Mouse (Mus musculus): ENCODE measurements around the gene Uchl5. TPM values are rescaled to one million over a fixed set of nuclear protein-coding genes. Genes with fewer than 3 reads are reported as not detected.
A peak's percentile ranks its signal among the peaks of the same experiment; 100 is the strongest.

Uchl5 gene
- polyA plus RNA-seq, 1 experiment from 2014 or later, result 150 TPM

DNA sequence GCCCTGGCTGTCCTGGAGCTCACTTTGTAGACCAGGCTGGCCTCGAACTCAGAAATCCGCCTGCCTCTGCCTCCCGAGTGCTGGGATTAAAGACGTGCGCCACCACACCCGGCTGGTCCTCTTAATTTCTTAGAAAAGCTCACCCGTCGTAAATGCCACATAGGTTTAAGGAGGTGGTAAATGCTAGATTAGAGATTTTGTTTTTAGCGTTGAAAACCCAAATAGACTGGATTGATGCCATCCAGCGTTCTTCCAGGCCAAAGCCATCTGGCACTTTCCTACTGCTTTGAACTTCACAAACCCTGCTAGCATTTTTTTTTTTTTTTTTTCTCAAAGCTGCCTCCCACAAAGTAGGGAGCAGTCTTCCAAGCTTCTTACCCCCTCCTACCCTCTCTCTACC lies 36.5 kb upstream of the Uchl5 start:
- Histone ChIP-seq H3K9me3 (ENCODE audit: control insufficient read depth, low read length) (no peaks in the 10 kb centered on the region), H3K9ac (ENCODE audit: low read depth, low read length) (no peak overlapping the region), H3K27me3 (replicated peaks; ENCODE audit: control insufficient read depth, insufficient read depth, low read length) (no peaks in the 10 kb centered on the region), H3K4me2 (peak overlapping the region; percentile 72), H3K4me3 (ENCODE audit: low read depth, low read length) (peak overlapping the region; percentile 84), H3K36me3 (ENCODE audit: control insufficient read depth, insufficient read depth, low read length) (peaks cover 9% of the 10 kb centered on the region; the same call in 1 of the 2 replicates), H3K4me1 (replicated peaks; ENCODE audit: control insufficient read depth, insufficient read depth, low read length) (no peaks in the 10 kb centered on the region; the same call in 1 of the 2 replicates), H3K27ac (ENCODE audit: low read depth, low read length) (no peak overlapping the region)
- DNase-seq (ENCODE audit: low spot score), result no peak
- 87% methylated on average over 9 of the region's 10 CpGs for WGBS
- ATAC-seq (replicated peaks; ENCODE audit: low FRiP score), result no peak

DNA sequence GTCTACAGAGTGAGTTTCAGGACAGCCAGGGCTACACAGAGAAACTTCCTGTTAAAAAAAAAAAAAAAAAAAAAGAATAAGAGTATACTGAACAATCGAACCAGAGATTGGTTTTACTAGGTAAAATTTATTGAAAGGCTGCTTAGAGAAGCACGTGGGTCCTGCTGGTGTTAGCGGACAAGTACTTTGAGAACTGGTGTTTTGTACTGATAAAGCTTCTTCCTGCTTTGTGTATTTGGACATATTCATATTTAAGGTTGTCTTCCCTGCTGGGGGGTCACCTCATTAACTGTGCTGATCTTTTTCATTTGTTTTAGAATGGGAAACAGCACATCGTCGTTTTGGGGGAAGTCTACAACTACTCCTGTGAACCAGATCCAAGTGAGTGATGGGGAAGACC lies 35.7 kb upstream of the Uchl5 start:
- no peak overlapping the region for H3K9ac ChIP-seq (ENCODE audit: low read depth, low read length)
- 75% methylated on average over 5 of the region's 5 CpGs for WGBS

DNA sequence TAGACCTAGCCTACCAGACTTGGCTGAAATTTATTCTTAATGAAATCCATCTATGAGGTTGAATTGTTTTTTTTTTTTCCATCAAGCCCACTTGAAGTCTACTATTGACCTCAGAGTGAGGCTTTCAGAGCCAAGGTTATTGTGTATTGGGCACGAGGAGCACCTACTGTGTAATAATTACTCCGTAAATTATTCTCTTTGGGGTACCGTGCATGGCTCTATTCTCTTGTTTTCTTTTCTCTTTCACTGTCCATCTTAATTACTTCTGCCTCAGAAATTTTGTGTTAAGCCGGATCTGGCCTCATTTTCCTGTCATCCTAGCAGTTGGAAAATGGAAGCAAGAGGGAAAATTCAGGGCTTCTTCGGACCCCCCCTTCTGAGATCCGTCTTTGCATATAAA lies 34.9 kb upstream of the Uchl5 start:
- DNase-seq (ENCODE audit: low spot score), result no peak
- H3K36me3 ChIP-seq (ENCODE audit: control insufficient read depth, insufficient read depth, low read length), result peaks cover 9% of the 10 kb centered on the region; the same call in 1 of the 2 replicates
- H3K27me3 ChIP-seq (replicated peaks; ENCODE audit: control insufficient read depth, insufficient read depth, low read length), result no peaks in the 10 kb centered on the region
- no peaks in the 10 kb centered on the region; the same call in 1 of the 2 replicates for H3K4me1 ChIP-seq (replicated peaks; ENCODE audit: control insufficient read depth, insufficient read depth, low read length)
- no peak overlapping the region for H3K4me2 ChIP-seq
- H3K9ac ChIP-seq (ENCODE audit: low read depth, low read length), result no peak overlapping the region
- no peak for ATAC-seq (replicated peaks; ENCODE audit: low FRiP score)
- 94% methylated on average over 6 of the region's 6 CpGs for WGBS
- H3K27ac ChIP-seq (ENCODE audit: low read depth, low read length), result no peak overlapping the region
- no peak overlapping the region for H3K4me3 ChIP-seq (ENCODE audit: low read depth, low read length)
- no peaks in the 10 kb centered on the region for H3K9me3 ChIP-seq (ENCODE audit: control insufficient read depth, low read length)

More for the DNA sequence above, 35.7 kb upstream of the Uchl5 start:
- no peak overlapping the region; the same call in 1 of the 2 replicates for H3K4me2 ChIP-seq
- H3K4me1 ChIP-seq (replicated peaks; ENCODE audit: control insufficient read depth, insufficient read depth, low read length), result no peaks in the 10 kb centered on the region; the same call in 1 of the 2 replicates
- H3K27me3 ChIP-seq (replicated peaks; ENCODE audit: control insufficient read depth, insufficient read depth, low read length), result no peaks in the 10 kb centered on the region
- no peak overlapping the region for H3K4me3 ChIP-seq (ENCODE audit: low read depth, low read length)
- peaks cover 9% of the 10 kb centered on the region; the same call in 1 of the 2 replicates for H3K36me3 ChIP-seq (ENCODE audit: control insufficient read depth, insufficient read depth, low read length)
- ATAC-seq (replicated peaks; ENCODE audit: low FRiP score) (no peak), DNase-seq (ENCODE audit: low spot score) (no peak)
- no peaks in the 10 kb centered on the region for H3K9me3 ChIP-seq (ENCODE audit: control insufficient read depth, low read length)
- H3K27ac ChIP-seq (ENCODE audit: low read depth, low read length), result no peak overlapping the region

DNA sequence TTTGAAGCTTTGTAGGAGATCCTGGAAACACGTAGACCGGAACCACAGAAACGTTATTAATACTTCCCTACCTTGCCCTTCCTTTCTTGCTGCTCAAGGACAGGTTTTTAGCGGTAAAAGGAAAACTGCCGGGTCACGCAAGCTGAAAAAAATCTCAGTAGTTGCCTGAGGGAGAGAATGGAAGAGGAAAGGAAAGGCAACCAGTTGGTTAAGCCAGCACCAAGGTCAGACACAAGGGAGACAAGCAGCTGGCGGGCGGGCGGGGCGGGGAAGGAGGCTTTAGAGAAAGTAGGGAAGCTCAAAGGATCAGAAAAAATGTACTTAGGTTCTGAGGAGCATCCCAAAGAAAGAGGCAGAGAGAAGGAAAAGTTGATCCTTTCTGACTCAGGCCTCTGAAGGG lies 31.2 kb upstream of the Uchl5 start:
- DNase-seq (ENCODE audit: low spot score), result no peak
- peaks cover 9% of the 10 kb centered on the region; the same call in 1 of the 2 replicates for H3K36me3 ChIP-seq (ENCODE audit: control insufficient read depth, insufficient read depth, low read length)
- H3K9me3 ChIP-seq (ENCODE audit: control insufficient read depth, low read length), result no peaks in the 10 kb centered on the region
- no peaks in the 10 kb centered on the region for H3K27me3 ChIP-seq (replicated peaks; ENCODE audit: control insufficient read depth, insufficient read depth, low read length)
- H3K9ac ChIP-seq (ENCODE audit: low read depth, low read length), result no peak overlapping the region
- H3K4me2 ChIP-seq, result no peak overlapping the region
- 89% methylated on average over 10 of the region's 10 CpGs for WGBS
- H3K4me1 ChIP-seq (replicated peaks; ENCODE audit: control insufficient read depth, insufficient read depth, low read length), result no peaks in the 10 kb centered on the region
- no peak overlapping the region for H3K4me3 ChIP-seq (ENCODE audit: low read depth, low read length)
- no peak overlapping the region for H3K27ac ChIP-seq (ENCODE audit: low read depth, low read length)
- no peak for ATAC-seq (replicated peaks; ENCODE audit: low FRiP score)

DNA sequence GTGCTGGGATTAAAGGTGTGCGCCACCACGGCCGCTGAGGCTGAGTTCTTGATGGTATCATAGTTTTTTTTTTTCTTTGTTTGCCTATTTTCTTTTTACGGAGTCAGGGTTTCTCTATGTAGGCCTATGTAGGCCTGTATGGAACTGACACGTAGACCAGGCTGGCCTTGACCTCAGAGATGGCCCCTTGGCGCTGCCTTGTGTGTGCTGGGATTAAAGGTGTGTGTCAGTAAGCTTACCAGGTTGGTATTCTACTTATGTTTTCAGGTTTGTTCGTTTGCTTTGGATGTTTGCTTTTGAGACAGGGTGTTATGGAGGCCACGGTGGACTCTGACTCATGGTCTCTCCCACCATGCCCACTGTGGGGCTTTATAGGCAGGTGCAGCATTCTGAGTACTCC lies 14.9 kb upstream of the Uchl5 start:
- DNase-seq (ENCODE audit: low spot score) (no peak), ATAC-seq (replicated peaks; ENCODE audit: low FRiP score) (0 out of 2 replicates have a peak, but pooled peaks have one; percentile 20)
- Histone ChIP-seq H3K4me1 (replicated peaks; ENCODE audit: control insufficient read depth, insufficient read depth, low read length) (no peaks in the 10 kb centered on the region), H3K9ac (ENCODE audit: low read depth, low read length) (no peak overlapping the region), H3K27me3 (replicated peaks; ENCODE audit: control insufficient read depth, insufficient read depth, low read length) (no peaks in the 10 kb centered on the region), H3K4me3 (ENCODE audit: low read depth, low read length) (no peak overlapping the region), H3K27ac (ENCODE audit: low read depth, low read length) (no peak overlapping the region), H3K9me3 (ENCODE audit: control insufficient read depth, low read length) (no peaks in the 10 kb centered on the region), H3K4me2 (no peak overlapping the region), H3K36me3 (ENCODE audit: control insufficient read depth, insufficient read depth, low read length) (peaks cover 9% of the 10 kb centered on the region)
- 87% methylated on average over 8 of the region's 8 CpGs for WGBS

DNA sequence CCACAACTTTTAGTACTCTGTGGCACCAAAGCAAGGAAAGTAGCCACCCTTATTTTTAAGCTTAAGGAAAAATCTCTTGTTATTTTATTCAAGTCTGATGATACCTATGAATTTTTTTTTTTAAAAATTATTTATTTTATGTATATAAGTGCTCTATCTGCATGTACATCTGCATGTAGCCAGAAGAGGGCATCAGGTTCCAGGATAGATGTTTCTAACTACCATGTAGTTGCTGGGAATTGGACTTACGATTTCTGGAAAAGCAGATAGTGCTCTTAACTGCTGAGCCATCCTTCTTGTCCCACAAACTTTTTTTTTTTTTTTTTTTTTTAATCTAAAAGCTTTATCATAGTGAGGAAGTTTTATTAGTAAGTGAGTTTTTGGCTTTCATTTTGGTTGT lies 12.6 kb upstream of the Uchl5 start:
- ATAC-seq (replicated peaks; ENCODE audit: low FRiP score) (no peak), DNase-seq (ENCODE audit: low spot score) (no peak)
- Histone ChIP-seq H3K4me1 (replicated peaks; ENCODE audit: control insufficient read depth, insufficient read depth, low read length) (no peaks in the 10 kb centered on the region), H3K36me3 (ENCODE audit: control insufficient read depth, insufficient read depth, low read length) (peaks cover 7% of the 10 kb centered on the region), H3K9ac (ENCODE audit: low read depth, low read length) (no peak overlapping the region), H3K27me3 (replicated peaks; ENCODE audit: control insufficient read depth, insufficient read depth, low read length) (no peaks in the 10 kb centered on the region), H3K27ac (ENCODE audit: low read depth, low read length) (no peak overlapping the region), H3K9me3 (ENCODE audit: control insufficient read depth, low read length) (no peaks in the 10 kb centered on the region), H3K4me3 (ENCODE audit: low read depth, low read length) (no peak overlapping the region), H3K4me2 (no peak overlapping the region)
- WGBS, result 78% methylated on average over 1 of the region's 1 CpGs

DNA sequence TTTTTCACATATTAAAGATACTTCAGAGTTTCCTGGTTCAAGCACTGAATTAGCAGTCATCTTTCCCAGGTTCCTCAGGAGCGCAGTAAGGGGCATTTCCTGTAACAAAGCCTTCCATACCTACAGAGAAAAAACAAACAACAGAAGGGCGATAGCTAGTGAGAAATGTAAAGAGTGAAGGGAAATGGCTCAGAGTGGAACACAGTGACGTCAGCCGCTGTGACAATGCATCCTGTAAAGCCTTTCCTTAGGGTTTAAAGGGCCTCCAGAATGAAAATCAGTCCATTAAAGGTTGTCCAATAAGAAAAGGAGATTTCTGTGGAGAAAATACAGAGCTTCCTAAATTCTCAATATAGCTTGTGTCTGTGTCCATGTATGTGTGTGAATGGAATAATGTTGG lies 11.3 kb upstream of the Uchl5 start:
- DNase-seq (ENCODE audit: low spot score), result no peak
- Histone ChIP-seq H3K9ac (ENCODE audit: low read depth, low read length) (no peak overlapping the region), H3K4me3 (ENCODE audit: low read depth, low read length) (no peak overlapping the region), H3K9me3 (ENCODE audit: control insufficient read depth, low read length) (no peaks in the 10 kb centered on the region), H3K4me2 (no peak overlapping the region), H3K27me3 (replicated peaks; ENCODE audit: control insufficient read depth, insufficient read depth, low read length) (no peaks in the 10 kb centered on the region), H3K36me3 (ENCODE audit: control insufficient read depth, insufficient read depth, low read length) (peaks cover 4% of the 10 kb centered on the region), H3K27ac (ENCODE audit: low read depth, low read length) (no peak overlapping the region), H3K4me1 (replicated peaks; ENCODE audit: control insufficient read depth, insufficient read depth, low read length) (no peaks in the 10 kb centered on the region)
- ATAC-seq (replicated peaks; ENCODE audit: low FRiP score), result no peak
- 83% methylated on average over 4 of the region's 4 CpGs for WGBS

DNA sequence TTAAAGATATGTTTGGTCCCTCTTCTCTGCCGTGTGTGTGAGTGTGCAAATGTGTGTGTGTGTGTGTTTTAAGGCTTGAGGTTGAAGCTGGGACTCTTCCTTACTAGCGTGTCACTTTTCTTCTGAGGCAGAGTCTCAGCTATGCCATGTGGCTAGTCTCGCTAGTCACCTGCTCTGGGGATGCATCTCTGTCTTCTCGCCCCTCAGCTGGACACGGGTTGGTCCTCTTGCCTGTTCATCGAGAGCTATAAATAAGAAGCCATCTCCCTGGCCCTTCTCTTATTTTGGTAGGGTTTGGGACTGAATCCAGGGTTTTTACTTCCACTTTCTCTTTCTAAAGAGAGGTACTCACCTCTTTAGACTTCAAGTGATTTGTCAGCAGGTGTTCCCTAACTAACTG lies 10.8 kb upstream of the Uchl5 start:
- 88% methylated on average over 6 of the region's 6 CpGs for WGBS

DNA sequence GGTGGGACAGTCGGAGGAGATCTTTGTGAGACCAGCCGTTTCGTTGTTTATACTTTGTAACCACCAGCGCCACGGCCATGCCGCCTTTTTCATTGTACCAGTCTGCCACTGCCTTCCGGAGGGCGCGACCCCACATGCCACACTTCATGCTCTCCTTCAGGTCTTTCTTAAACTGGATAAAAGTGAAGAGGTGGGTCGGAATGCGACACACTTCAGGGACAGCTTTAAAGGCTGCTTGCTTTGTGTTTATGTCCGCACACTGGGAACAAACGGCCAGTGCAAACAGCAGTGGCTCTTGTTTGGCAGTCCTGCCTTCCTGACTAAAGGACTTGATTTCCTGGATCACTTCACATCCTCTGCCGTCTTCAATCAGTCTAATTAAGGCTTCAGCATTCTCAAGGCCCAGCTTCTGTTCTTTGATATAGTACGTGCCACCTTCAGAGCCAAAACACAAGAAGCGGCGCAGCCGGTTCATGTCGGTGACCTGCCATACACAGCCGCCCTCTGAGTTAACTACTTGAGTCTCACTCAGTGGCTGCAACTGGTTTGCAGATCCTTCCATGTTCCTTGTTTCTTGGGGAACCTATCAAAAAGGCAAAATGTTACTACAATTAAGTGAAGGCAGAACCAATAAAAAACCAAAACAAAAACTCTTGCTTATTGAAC lies 6.5 kb upstream of the Uchl5 start:
- ATAC-seq (replicated peaks; ENCODE audit: low FRiP score) (no peak), DNase-seq (ENCODE audit: low spot score) (no peak)
- no peak overlapping the region for H3K4me2 ChIP-seq
- no peak overlapping the region for H3K27ac ChIP-seq (ENCODE audit: low read depth, low read length)
- no peak overlapping the region for H3K4me3 ChIP-seq (ENCODE audit: low read depth, low read length)
- H3K4me1 ChIP-seq (replicated peaks; ENCODE audit: control insufficient read depth, insufficient read depth, low read length), result peaks cover 7% of the 10 kb centered on the region
- WGBS, result 84% methylated on average over 20 of the region's 20 CpGs
- no peaks in the 10 kb centered on the region for H3K9me3 ChIP-seq (ENCODE audit: control insufficient read depth, low read length)
- H3K27me3 ChIP-seq (replicated peaks; ENCODE audit: control insufficient read depth, insufficient read depth, low read length), result no peaks in the 10 kb centered on the region
- H3K36me3 ChIP-seq (ENCODE audit: control insufficient read depth, insufficient read depth, low read length), result peaks cover 4% of the 10 kb centered on the region
- no peak overlapping the region for H3K9ac ChIP-seq (ENCODE audit: low read depth, low read length)

More for the DNA sequence above, 10.8 kb upstream of the Uchl5 start:
- ATAC-seq (replicated peaks; ENCODE audit: low FRiP score) (no peak), DNase-seq (ENCODE audit: low spot score) (no peak)
- no peak overlapping the region for H3K27ac ChIP-seq (ENCODE audit: low read depth, low read length)
- H3K4me2 ChIP-seq, result no peak overlapping the region
- H3K9ac ChIP-seq (ENCODE audit: low read depth, low read length), result no peak overlapping the region
- H3K36me3 ChIP-seq (ENCODE audit: control insufficient read depth, insufficient read depth, low read length), result peaks cover 4% of the 10 kb centered on the region
- no peaks in the 10 kb centered on the region for H3K4me1 ChIP-seq (replicated peaks; ENCODE audit: control insufficient read depth, insufficient read depth, low read length)
- no peaks in the 10 kb centered on the region for H3K27me3 ChIP-seq (replicated peaks; ENCODE audit: control insufficient read depth, insufficient read depth, low read length)
- no peaks in the 10 kb centered on the region for H3K9me3 ChIP-seq (ENCODE audit: control insufficient read depth, low read length)
- H3K4me3 ChIP-seq (ENCODE audit: low read depth, low read length), result no peak overlapping the region
